Comparison of ENCODE assay signal across 8 mouse cellular contexts in genomic region chr9:106368112-106368717, GRCm38 (mm10). TPM values are rescaled to one million over a fixed set of nuclear protein-coding genes. Genes with fewer than 3 reads are reported as not detected.
DNase-seq lines count a peak whose midpoint lies in the region; ATAC-seq and TF ChIP-seq lines count a peak whose summit lies in the region.

Gene Dusp7, plus strand, starts transcription at chr9:106368632.

- peak within 1 kb of the TSS; percentile 97 for H3K4me3 ChIP-seq in embryonic facial prominence, embryonic 13.5 days
- H3K4me3 ChIP-seq in limb, embryonic 14.5 days (replicated peaks; ENCODE audit: low read length): peak within 1 kb of the TSS; percentile 88
- peak within 1 kb of the TSS; percentile 92 for H3K4me3 ChIP-seq in midbrain, embryonic 15.5 days

- ATAC-seq in embryonic facial prominence, embryonic 13.5 days (ENCODE audit: insufficient number of reproducible peaks, insufficient read depth, low FRiP score, low TSS enrichment, low read depth): peak; percentile 69
- peak; percentile 71 for ATAC-seq in limb, embryonic 14.5 days (ENCODE audit: low FRiP score, low read depth)
- peak; percentile 80 for ATAC-seq in midbrain, embryonic 15.5 days (replicated peaks)

- peaks cover 27% of the 10 kb centered on the region for H3K36me3 ChIP-seq in embryonic facial prominence, embryonic 13.5 days
- peaks cover 32% of the 10 kb centered on the region for H3K36me3 ChIP-seq in limb, embryonic 14.5 days (ENCODE audit: control insufficient read depth, insufficient read depth, low read length)
- H3K36me3 ChIP-seq in midbrain, embryonic 15.5 days (replicated peaks): peaks cover 7% of the 10 kb centered on the region; the same call in 1 of the 2 replicates

- H3K9me3 ChIP-seq in embryonic facial prominence, embryonic 13.5 days: no peaks in the 10 kb centered on the region
- H3K9me3 ChIP-seq in limb, embryonic 14.5 days (ENCODE audit: control insufficient read depth, low read length): no peaks in the 10 kb centered on the region
- H3K9me3 ChIP-seq in midbrain, embryonic 15.5 days: no peaks in the 10 kb centered on the region

- peak within 1 kb of the TSS; percentile 99 for H3K9ac ChIP-seq in embryonic facial prominence, embryonic 13.5 days
- peak within 1 kb of the TSS; percentile 96 for H3K9ac ChIP-seq in limb, embryonic 14.5 days (ENCODE audit: low read depth, low read length, severe bottlenecking)
- peak within 1 kb of the TSS; percentile 79 for H3K9ac ChIP-seq in midbrain, embryonic 15.5 days

- no peak for TF ChIP-seq POLR2A in limb, embryonic 14.5 days (IDR thresholded peaks at IDR 0.05; ENCODE audit: borderline replicate concordance, extremely low read depth, insufficient read depth, insufficient read length)

- H3K27me3 ChIP-seq in embryonic facial prominence, embryonic 13.5 days: no peaks in the 10 kb centered on the region
- H3K27me3 ChIP-seq in limb, embryonic 14.5 days (ENCODE audit: control insufficient read depth, insufficient read depth, low read length): no peaks in the 10 kb centered on the region
- 0 out of 2 replicates have a peak, but pooled peaks cover 4% of the 10 kb centered on the region for H3K27me3 ChIP-seq in midbrain, embryonic 15.5 days (replicated peaks)

- under 1% methylated on average over 48 of the region's 57 CpGs for WGBS in embryonic facial prominence, embryonic 13.5 days
- WGBS in limb, embryonic 14.5 days: 1% methylated on average over 40 of the region's 57 CpGs
- 1% methylated on average over 47 of the region's 57 CpGs for WGBS in midbrain, embryonic 15.5 days

- H3K27ac ChIP-seq in embryonic facial prominence, embryonic 13.5 days: peak within 1 kb of the TSS; percentile 99
- peak within 1 kb of the TSS; percentile 99 for H3K27ac ChIP-seq in limb, embryonic 14.5 days (replicated peaks; ENCODE audit: low read depth, low read length)
- H3K27ac ChIP-seq in midbrain, embryonic 15.5 days: peak within 1 kb of the TSS; percentile 97

- peaks cover 60% of the 10 kb centered on the region for H3K4me1 ChIP-seq in embryonic facial prominence, embryonic 13.5 days
- H3K4me1 ChIP-seq in limb, embryonic 14.5 days (ENCODE audit: control insufficient read depth, insufficient read depth, low read length): peaks cover 44% of the 10 kb centered on the region
- H3K4me1 ChIP-seq in midbrain, embryonic 15.5 days: peaks cover 39% of the 10 kb centered on the region

- peak; percentile 81 for DNase-seq in A20 (ENCODE audit: low read depth, low spot score)
- peak; percentile 35 to 63 for DNase-seq in adrenal gland, postnatal 4 days (ENCODE audit: low spot score in 2 of 2)
- DNase-seq in heart, adult 8-10 months (ENCODE audit: low spot score): peak; percentile 76
- peak; percentile 82 to 83 for DNase-seq in kidney, adult 8-10 months
- peak; percentile 81 for DNase-seq in limb, embryonic 14.5 days (ENCODE audit: low spot score)
- peak; percentile 48 to 55 for DNase-seq in spleen, postnatal 14 days (ENCODE audit: low spot score in 2 of 2)

- H3K4me2 ChIP-seq in embryonic facial prominence, embryonic 13.5 days: peak within 1 kb of the TSS; percentile 96
- H3K4me2 ChIP-seq in limb, embryonic 14.5 days (replicated peaks; ENCODE audit: low read depth, low read length, severe bottlenecking): peak within 1 kb of the TSS; percentile 95
- peak within 1 kb of the TSS; percentile 93 for H3K4me2 ChIP-seq in midbrain, embryonic 15.5 days

RNA-seq across cellular contexts. Expression of gene Dusp7, which starts in this region (rescaled TPM):
- total RNA-seq in adrenal gland, postnatal 4 days (2021): 10 to 100 TPM; 25.0 to 25.8 TPM
- 40.3 and 40.6 TPM in 2 replicates for polyA plus RNA-seq in embryonic facial prominence, embryonic 13.5 days (2015; fragmentation: Nextera tagmentation; extraction: Ambion mirVana)
- total RNA-seq in heart, adult 8-10 months (2022): 10 to 100 TPM; 53.4 to 67.0 (median 62.7) TPM
- 130 and 180 TPM in 2 replicates for polyA plus RNA-seq in limb, embryonic 14.5 days (2012; rRNA removed)
- polyA plus RNA-seq in limb, embryonic 14.5 days (2014; fragmentation: Nextera tagmentation; extraction: Ambion mirVana): 73.0 and 84.1 TPM in 2 replicates
- polyA plus RNA-seq in midbrain, embryonic 15.5 days (2015; fragmentation: Nextera tagmentation; extraction: Ambion mirVana): 15.7 and 16.1 TPM in 2 replicates

Comparison
In these comparisons a context has a peak if more than half of its experiments do, and no peak if none do; other contexts are left out.
1. Peak in every context shown above with its lines: DNase-seq, ATAC-seq, H3K4me3 ChIP-seq and H3K27ac ChIP-seq.